Mouse (Mus musculus) E14TG2a.4 (cell line): ENCODE data around the gene Rita1.

Experiments
- CTCF ChIP-seq: conservative IDR thresholded peaks from 2 replicates; pipeline ENCODE4 v1.5.1; 2014; ENCODE audit warnings: low read length
- NANOG ChIP-seq: IDR thresholded peaks from 2 replicates; pipeline ENCODE4 v1.6.1; 2014; ENCODE audit warnings: borderline replicate concordance, low read length, mixed read lengths
- POU5F1 ChIP-seq: IDR thresholded peaks from 2 replicates; pipeline ENCODE4 v1.6.1; 2014; ENCODE audit warnings: low read length, borderline replicate concordance

- TF ChIP-seq CTCF (peak; percentile 68), POU5F1 (no peak), NANOG (no peak)
Observed at GRCm38 (mm10) chr5:120604839-120605238, 7.5 kb downstream of the Rita1 start.
